Mouse (Mus musculus) midbrain, postnatal 0 days (tissue): ENCODE measurements around the gene Pcsk2. TPM values are rescaled to one million over a fixed set of nuclear protein-coding genes. Genes with fewer than 3 reads are reported as not detected.
A peak's percentile ranks its signal among the peaks of the same experiment; 100 is the strongest.

Experiments
- ATAC-seq: fragments of 200-750 bp; cut with Nextera tagmentation; 2 replicates; pipeline ENCODE4 v1.8.0; 2017; ENCODE audit warnings: moderate number of reproducible peaks, mild to moderate bottlenecking, moderate TSS enrichment, moderate library complexity; ENCODE audit not compliant: low FRiP score
- DNase-seq: peaks from one replicate; pipeline ENCODE4 v3.0.0-alpha.2; 2015; ENCODE audit warnings: low spot score
- H3K27ac ChIP-seq: fragments of 300-500 bp; sonication (generic); 2 replicates; pipeline ENCODE4 v1.5.1; 2014; ENCODE audit warnings: low read depth, mild to moderate bottlenecking, low read length, mixed read lengths
- H3K27me3 ChIP-seq: fragments of 300-500 bp; sonication (generic); 2 replicates; pipeline ENCODE4 v1.6.1; 2014; ENCODE audit warnings: low read length, control low read depth, mixed read lengths; ENCODE audit not compliant: insufficient read depth
- H3K36me3 ChIP-seq: fragments of 300-500 bp; sonication (generic); 2 replicates; pipeline ENCODE4 v1.6.1; 2014; ENCODE audit warnings: low read length, control low read depth, mixed read lengths; ENCODE audit not compliant: insufficient read depth
- H3K4me1 ChIP-seq: fragments of 300-500 bp; sonication (generic); 2 replicates; pipeline ENCODE4 v1.6.1; 2014; ENCODE audit warnings: mild to moderate bottlenecking, control low read depth, antibody characterized with exemption, low read length, mixed read lengths; ENCODE audit not compliant: insufficient read depth
- H3K4me2 ChIP-seq: fragments of 300-500 bp; sonication (generic); 2 replicates; pipeline ENCODE4 v1.6.1; 2014; ENCODE audit warnings: low read depth, mild to moderate bottlenecking, low read length, mixed read lengths; ENCODE audit not compliant: poor library complexity, severe bottlenecking
- H3K4me3 ChIP-seq: fragments of 300-500 bp; sonication (generic); 2 replicates; pipeline ENCODE4 v1.5.1; 2014; ENCODE audit warnings: low read depth, mild to moderate bottlenecking, low read length, moderate library complexity
- H3K9ac ChIP-seq: fragments of 300-500 bp; sonication (generic); replicated peaks from 2 replicates; pipeline ENCODE4 v1.6.1; 2014; ENCODE audit warnings: mild to moderate bottlenecking, low read length, moderate library complexity, mixed read lengths; ENCODE audit not compliant: poor library complexity, severe bottlenecking
- H3K9me3 ChIP-seq: fragments of 300-500 bp; sonication (generic); 2 replicates; pipeline ENCODE4 v1.6.1; 2016; ENCODE audit warnings: low read length, control low read depth
- CTCF ChIP-seq: IDR thresholded peaks from 2 replicates; pipeline ENCODE4 v1.5.1; 2016; ENCODE audit warnings: antibody characterized with exemption, mild to moderate bottlenecking
- WGBS: fragments of 180-500 bp; shearing (Covaris S2); extraction: QIAGEN DNeasy Blood & Tissue Kit; methylation state at CpG from one replicate; pipeline ENCODE4 v1.1.7; 2014; 5-methylcytosine and 5-hydroxymethylcytosine counted together
- polyA plus RNA-seq: library from polyadenylated mRNA; unstranded; fragments of >200 nt; fragmentation: Nextera tagmentation; extraction: Ambion mirVana; gene quantifications from 2 replicates; pipeline ENCODE4 v1.2.1, GENCODE M21; 2015
- total RNA-seq: library from RNA; depleted of rRNA; stranded (reverse); fragments of >200 nt; gene quantifications from 2 replicates; pipeline ENCODE4 v1.2.3, GENCODE M21; 2014

Gene Pcsk2
- total and polyA plus RNA-seq, 2 experiments from 2014 or later: 38.3 to 60.8 TPM

- H3K27me3 ChIP-seq: no peaks in the 10 kb centered on the region
- H3K9ac ChIP-seq: no peak overlapping the region
- H3K36me3 ChIP-seq: no peaks in the 10 kb centered on the region
- WGBS: 69% methylated on average over 5 of the region's 5 CpGs
- H3K9me3 ChIP-seq: no peaks in the 10 kb centered on the region
- no peak overlapping the region for H3K27ac ChIP-seq
- no peaks in the 10 kb centered on the region for H3K4me1 ChIP-seq
- no peak for TF ChIP-seq CTCF
- no peak for DNase-seq
- ATAC-seq: no peak
- no peak overlapping the region for H3K4me2 ChIP-seq
- no peak overlapping the region for H3K4me3 ChIP-seq
These were observed 298.8 kb downstream of the Pcsk2 start for GRCm38 (mm10) chr2:143844779-143845178.

GRCm38 (mm10) chr2:143846799-143847198, 300.8 kb downstream of the Pcsk2 start:
- no peak overlapping the region for H3K27ac ChIP-seq
- DNase-seq (no peak), ATAC-seq (no peak)
- no peaks in the 10 kb centered on the region for H3K4me1 ChIP-seq
- no peak overlapping the region for H3K4me3 ChIP-seq
- no peaks in the 10 kb centered on the region for H3K36me3 ChIP-seq
- WGBS: 67% methylated on average over 4 of the region's 4 CpGs
- no peak for TF ChIP-seq CTCF
- H3K9me3 ChIP-seq: no peaks in the 10 kb centered on the region
- no peaks in the 10 kb centered on the region for H3K27me3 ChIP-seq
- no peak overlapping the region for H3K4me2 ChIP-seq
- no peak overlapping the region for H3K9ac ChIP-seq

GRCm38 (mm10) chr2:143847291-143847690, 301.3 kb downstream of the Pcsk2 start:
- ATAC-seq (no peak), DNase-seq (no peak)
- no peaks in the 10 kb centered on the region for H3K4me1 ChIP-seq
- H3K27ac ChIP-seq: no peak overlapping the region
- 83% methylated on average over 3 of the region's 3 CpGs for WGBS
- no peak overlapping the region for H3K4me3 ChIP-seq
- no peaks in the 10 kb centered on the region for H3K27me3 ChIP-seq
- no peak for TF ChIP-seq CTCF
- H3K9ac ChIP-seq: no peak overlapping the region
- no peaks in the 10 kb centered on the region for H3K36me3 ChIP-seq
- no peaks in the 10 kb centered on the region for H3K9me3 ChIP-seq
- no peak overlapping the region for H3K4me2 ChIP-seq

- Histone ChIP-seq H3K36me3 (no peaks in the 10 kb centered on the region), H3K9me3 (no peaks in the 10 kb centered on the region), H3K4me1 (no peaks in the 10 kb centered on the region), H3K27me3 (no peaks in the 10 kb centered on the region), H3K27ac (peak overlapping the region; percentile 7; the same call in 1 of the 2 replicates), H3K4me2 (no peak overlapping the region), H3K4me3 (no peak overlapping the region), H3K9ac (no peak overlapping the region)
- DNase-seq (peak; percentile 34), ATAC-seq (no peak)
- no peak for TF ChIP-seq CTCF
- WGBS: 65% methylated on average over 12 of the region's 12 CpGs
These were observed 305.6 kb downstream of the Pcsk2 start for GRCm38 (mm10) chr2:143851354-143852221.

GRCm38 (mm10) chr2:143852295-143853275, 306.6 kb downstream of the Pcsk2 start:
- H3K36me3 ChIP-seq: no peaks in the 10 kb centered on the region
- 72% methylated on average over 18 of the region's 18 CpGs for WGBS
- no peaks in the 10 kb centered on the region for H3K4me1 ChIP-seq
- no peaks in the 10 kb centered on the region for H3K27me3 ChIP-seq
- TF ChIP-seq CTCF: no peak
- no peak overlapping the region for H3K27ac ChIP-seq
- H3K4me2 ChIP-seq: no peak overlapping the region
- ATAC-seq: no peak
- no peak overlapping the region for H3K4me3 ChIP-seq
- no peak overlapping the region for H3K9ac ChIP-seq
- H3K9me3 ChIP-seq: no peaks in the 10 kb centered on the region
- DNase-seq: no peak
